Mouse (Mus musculus) cerebellum, postnatal 25 days (tissue): ENCODE measurements at regions not wholly inside any gene's neighbourhood (a gene's known extent, or its start where the extent isn't known, plus 50 kb on each side); places are given as distances from the start of the nearest gene placed in this dataset.
A peak's percentile ranks its signal among the peaks of the same experiment; 100 is the strongest.
"Not testable (repeated sequence)": the region's sequence is repeated elsewhere in the genome, so short reads cannot be mapped to it uniquely, and the experiment has no call there.

Source experiments
- DNase-seq, 2 experiments: peaks; one replicate each; pipeline ENCODE4 v3.0.0; 2021; ENCODE audit warnings: mixed read lengths in 2 of 2

- DNase-seq: no peak
Observed at GRCm38 (mm10) chr15:91916946-91917345, 78.9 kb downstream of the Smgc start.

GRCm38 (mm10) chr15:91917877-91918276, 79.8 kb downstream of the Smgc start:
- peak; percentile 14 to 35 for DNase-seq

GRCm38 (mm10) chr15:91924542-91924941, 86.5 kb downstream of the Smgc start:
- DNase-seq: no peak

GRCm38 (mm10) chr15:91927492-91927891, 89.4 kb downstream of the Smgc start:
- DNase-seq: peak in 1 of 2 experiments; percentile 8

GRCm38 (mm10) chr15:91928511-91928910, 90.4 kb downstream of the Smgc start:
- DNase-seq: no peak

- DNase-seq: no peak
Observed at GRCm38 (mm10) chr15:91957273-91957672, 93.7 kb upstream of the Cntn1 start.

GRCm38 (mm10) chr15:91965172-91965571, 85.8 kb upstream of the Cntn1 start:
- DNase-seq: no peak

- peak; percentile 81 to 88 for DNase-seq
Observed at GRCm38 (mm10) chr15:91969378-91969777, 81.6 kb upstream of the Cntn1 start.

GRCm38 (mm10) chr15:91971411-91971810, 79.6 kb upstream of the Cntn1 start:
- DNase-seq: no peak

GRCm38 (mm10) chr15:91971846-91972245, 79.1 kb upstream of the Cntn1 start:
- peak in 1 of 2 experiments; percentile 15 for DNase-seq

- no peak for DNase-seq
Observed at GRCm38 (mm10) chr15:91975606-91976005, 75.4 kb upstream of the Cntn1 start.

GRCm38 (mm10) chr15:91983186-91983585, 67.8 kb upstream of the Cntn1 start:
- DNase-seq: not testable (repeated sequence)

GRCm38 (mm10) chr15:92000086-92000485, 50.9 kb upstream of the Cntn1 start:
- peak; percentile 79 to 90 for DNase-seq
